Mouse (Mus musculus) thymus, postnatal 25 days (tissue): ENCODE data around the gene Celf2.

Experiments
- DNase-seq: peaks from one replicate; pipeline ENCODE4 v3.0.0; 2022

Gene Celf2

GRCm38 (mm10) chr2:6537326-6537725, 972.0 kb downstream of the Celf2 start:
- DNase-seq = no peak

- DNase-seq = no peak
Observed at GRCm38 (mm10) chr2:6536372-6536771, 973.0 kb downstream of the Celf2 start.

DNA sequence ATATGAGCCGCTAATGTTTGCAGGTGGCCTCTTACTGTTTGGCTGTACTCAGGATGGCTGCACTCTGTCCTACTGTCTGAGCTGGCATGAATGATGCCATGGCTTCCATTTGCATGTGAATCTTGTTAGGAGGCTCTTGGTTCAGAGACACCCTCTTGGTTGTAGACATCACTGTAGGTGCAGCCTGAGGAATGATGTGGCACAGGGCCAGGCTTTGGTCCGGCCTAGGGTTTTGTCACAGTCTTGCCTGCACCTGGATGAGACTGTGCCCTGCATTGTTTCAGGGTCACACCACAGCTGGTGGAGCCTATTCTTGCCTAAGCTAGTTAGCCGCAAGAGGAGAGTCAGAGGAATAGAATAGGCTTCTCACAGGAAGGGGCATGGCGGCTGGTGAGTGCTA, 977.0 kb downstream of the Celf2 start:
- DNase-seq = no peak

- DNase-seq = no peak
Observed at GRCm38 (mm10) chr2:6528076-6528475, 981.3 kb downstream of the Celf2 start.

GRCm38 (mm10) chr2:6526825-6527224, 982.5 kb downstream of the Celf2 start:
- no peak for DNase-seq

- DNase-seq = no peak
Observed at GRCm38 (mm10) chr2:6526311-6526710, 983.1 kb downstream of the Celf2 start.

GRCm38 (mm10) chr2:6523924-6524300, 985.5 kb downstream of the Celf2 start:
- DNase-seq = no peak

GRCm38 (mm10) chr2:6523261-6523923, 986.0 kb downstream of the Celf2 start:
- no peak for DNase-seq

DNA sequence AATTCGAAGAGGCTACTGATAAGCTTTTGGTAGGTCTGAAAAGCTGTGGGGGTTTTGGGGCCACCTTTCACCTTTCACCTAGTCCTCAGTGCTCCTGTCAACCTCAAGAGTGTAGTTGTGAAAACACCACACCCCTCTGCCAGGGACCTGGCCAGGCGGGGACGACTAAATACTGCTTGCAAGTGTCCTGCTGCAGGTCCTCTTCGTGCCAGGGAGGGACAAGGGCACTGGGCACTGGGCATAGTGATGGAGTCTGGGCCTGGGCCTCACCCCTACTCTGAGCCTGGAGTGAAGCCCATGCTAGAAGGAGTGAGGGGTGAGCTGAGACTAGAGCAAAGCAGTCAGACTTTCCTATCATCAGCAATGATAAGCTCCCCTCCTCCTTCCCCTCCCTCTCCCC, 987.0 kb downstream of the Celf2 start:
- DNase-seq = no peak

- no peak for DNase-seq
Observed at GRCm38 (mm10) chr2:6513176-6513575, 996.2 kb downstream of the Celf2 start.

DNA sequence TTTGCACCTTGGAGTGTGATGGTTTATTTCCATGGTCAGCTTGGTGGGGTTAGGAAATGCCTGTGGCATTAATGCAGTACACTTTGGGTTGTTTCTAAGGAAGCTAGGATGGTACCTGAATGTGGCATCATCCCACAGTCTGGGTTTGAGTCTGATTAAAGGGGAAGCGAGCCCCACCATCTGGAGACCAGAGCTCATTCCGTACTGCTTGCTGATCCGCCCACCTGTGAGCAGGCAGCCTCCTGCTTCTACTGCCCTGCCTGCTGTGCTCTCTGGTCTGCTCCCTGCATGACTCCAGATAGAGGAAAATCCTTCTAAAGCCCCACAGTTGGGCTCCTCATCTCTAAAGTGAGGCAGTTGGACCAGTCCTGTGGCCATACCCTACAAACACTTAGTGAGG, 1002.3 kb downstream of the Celf2 start:
- DNase-seq = no peak

- DNase-seq = no peak
Observed at GRCm38 (mm10) chr2:6505979-6506811, 1003.2 kb downstream of the Celf2 start.

GRCm38 (mm10) chr2:6505531-6505930, 1003.8 kb downstream of the Celf2 start:
- DNase-seq = no peak

DNA sequence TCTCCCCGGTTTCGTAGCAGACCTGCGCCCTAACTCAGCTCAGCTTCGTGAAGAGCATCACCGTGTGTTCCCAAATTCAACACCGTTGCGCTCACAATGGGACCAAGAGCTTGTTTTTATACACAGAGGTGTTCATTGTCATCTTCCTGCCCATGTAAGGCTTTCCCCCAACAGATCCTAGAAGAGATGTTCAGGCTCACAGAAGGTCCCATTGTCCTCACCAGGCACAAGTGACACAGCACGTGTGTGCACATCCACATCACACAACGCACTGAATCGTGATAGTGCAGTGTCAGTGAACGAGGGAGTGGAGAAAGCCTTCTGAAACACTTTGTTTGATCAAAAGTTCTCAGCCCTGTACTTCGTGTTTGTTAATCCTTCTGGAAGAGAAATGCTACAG, 1011.3 kb downstream of the Celf2 start:
- no peak for DNase-seq

GRCm38 (mm10) chr2:6497636-6498035, 1011.7 kb downstream of the Celf2 start:
- DNase-seq = no peak

DNA sequence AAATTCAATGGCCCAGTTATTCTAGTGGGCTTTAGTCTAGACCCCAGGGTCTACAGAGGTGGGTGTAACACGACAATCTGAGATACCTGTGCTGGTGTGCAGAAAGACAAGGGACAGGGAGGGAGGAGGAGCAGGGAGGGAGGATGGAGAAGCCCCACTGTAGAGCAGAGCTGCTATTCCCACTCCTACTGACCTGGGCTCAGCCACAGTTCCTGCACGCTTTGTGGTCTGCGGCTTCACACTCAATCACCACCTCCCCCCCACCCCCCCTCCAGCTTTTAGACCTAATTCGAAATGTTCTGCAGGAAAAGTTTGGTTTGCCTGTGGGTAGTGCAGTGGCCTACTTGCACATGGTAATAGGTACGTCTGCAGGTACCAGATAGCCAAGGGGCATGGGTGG, 1015.5 kb downstream of the Celf2 start:
- no peak for DNase-seq

DNA sequence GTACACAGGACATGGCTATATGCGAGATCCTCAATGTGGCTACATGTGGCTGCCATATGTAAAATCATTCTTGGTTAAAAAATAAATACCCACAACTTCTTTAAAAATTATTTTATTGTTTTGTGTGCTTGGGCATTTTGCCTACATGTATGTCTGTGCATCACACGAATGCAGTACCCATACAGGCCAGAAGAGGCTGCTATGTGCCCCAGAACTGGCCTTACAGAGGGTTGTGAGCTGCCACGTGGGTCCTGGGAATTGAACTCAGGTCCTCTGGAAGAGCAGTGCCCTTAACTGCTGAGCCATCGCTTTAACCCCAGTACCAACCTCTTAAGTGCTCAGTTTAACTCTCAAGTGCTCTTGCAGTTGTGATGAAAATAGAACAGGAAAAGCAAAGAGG, 1018.5 kb downstream of the Celf2 start:
- no peak for DNase-seq

DNA sequence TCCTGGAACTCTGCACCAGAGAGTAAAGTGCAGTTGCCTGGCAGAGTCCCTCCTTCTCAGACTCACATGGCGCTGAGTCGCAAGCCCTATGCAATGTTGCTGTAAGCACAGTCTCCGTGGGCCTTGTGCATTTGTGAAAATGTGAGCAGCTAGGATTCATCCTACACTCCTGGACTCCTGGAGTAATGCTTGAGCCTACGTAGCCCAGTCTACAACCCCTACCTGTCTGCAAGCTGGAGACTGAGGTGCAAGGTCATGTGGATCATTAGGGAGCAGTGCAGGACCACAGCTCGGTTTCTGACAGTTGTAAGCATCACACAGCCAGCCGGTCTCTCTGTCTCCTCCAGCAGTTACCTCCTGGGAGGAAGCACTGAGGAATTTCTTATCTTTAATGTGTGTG, 1019.3 kb downstream of the Celf2 start:
- DNase-seq = no peak
